Mouse (Mus musculus) MEL (cell line): ENCODE results near the gene Gpx5. TPM values are rescaled to one million over a fixed set of nuclear protein-coding genes. Genes with fewer than 3 reads are reported as not detected.

Experiments
- DNase-seq: peaks from one replicate; pipeline ENCODE4 v3.0.0; 2011; ENCODE audit warnings: low read depth, low spot score
- H3K27ac ChIP-seq: 2 replicates; pipeline ENCODE4 v1.5.1; 2012; ENCODE audit warnings: low read depth, mild to moderate bottlenecking, control low read depth, low read length, moderate library complexity; ENCODE audit not compliant: control insufficient read depth
- H3K27me3 ChIP-seq, 2 experiments: fragments of 150-350 bp in 1 of 2; sonication (generic) in 1 of 2; 2 replicates each; pipeline ENCODE4 v1.6.1; 2012; ENCODE audit warnings: low read length in 2 of 2, mild to moderate bottlenecking in 2 of 2, improper control_type of control experiment in 1 of 2, moderate library complexity in 1 of 2; ENCODE audit not compliant: insufficient read depth in 2 of 2, control insufficient read depth in 1 of 2
- H3K36me3 ChIP-seq, 2 experiments: 2 replicates each; pipeline ENCODE4 v1.6.1; 2012 to 2014; ENCODE audit warnings: low read length in 2 of 2, improper control_type of control experiment in 1 of 2, inconsistent platforms in 1 of 2, mild to moderate bottlenecking in 1 of 2; ENCODE audit not compliant: insufficient read depth in 2 of 2, control insufficient read depth in 1 of 2
- H3K4me1 ChIP-seq, 2 experiments: fragments of 150-350 bp in 1 of 2; sonication (generic) in 1 of 2; 2 replicates each; pipeline ENCODE4 v1.6.1; 2012; ENCODE audit warnings: low read length in 2 of 2, improper control_type of control experiment in 1 of 2, mild to moderate bottlenecking in 1 of 2; ENCODE audit not compliant: insufficient read depth in 2 of 2, control insufficient read depth in 1 of 2
- H3K4me3 ChIP-seq, 2 experiments: fragments of 150-350 bp in 1 of 2; sonication (generic) in 1 of 2; 2 replicates each; pipeline ENCODE4 v1.5.1; 2012; ENCODE audit warnings: low read depth in 2 of 2, low read length in 2 of 2, mild to moderate bottlenecking in 2 of 2, moderate library complexity in 2 of 2, control low read depth in 1 of 2, improper control_type of control experiment in 1 of 2; ENCODE audit not compliant: control insufficient read depth in 1 of 2, insufficient read depth in 1 of 2
- H3K79me2 ChIP-seq: 2 replicates; pipeline ENCODE4 v1.6.1; 2012; ENCODE audit warnings: mild to moderate bottlenecking, low read length, moderate library complexity; ENCODE audit not compliant: control insufficient read depth, poor library complexity, insufficient read depth
- H3K9ac ChIP-seq: 2 replicates; pipeline ENCODE4 v1.6.1; 2012; ENCODE audit warnings: low read depth, mild to moderate bottlenecking, control low read depth, low read length, moderate library complexity; ENCODE audit not compliant: control insufficient read depth, poor library complexity, severe bottlenecking
- H3K9me3 ChIP-seq: fragments of 150-350 bp; sonication (generic); replicated peaks from 2 replicates; pipeline ENCODE4 v1.6.1; 2012; ENCODE audit warnings: mild to moderate bottlenecking, low read length, improper control_type of control experiment, moderate library complexity; ENCODE audit not compliant: insufficient read depth
- BHLHE40 ChIP-seq: IDR thresholded peaks from 2 replicates; pipeline ENCODE4 v1.6.1; 2012; ENCODE audit warnings: low read depth, mild to moderate bottlenecking, inconsistent platforms, low read length, improper control_type of control experiment, borderline replicate concordance
- CHD1 ChIP-seq: IDR thresholded peaks from 2 replicates; pipeline ENCODE4 v1.6.1; 2012; ENCODE audit warnings: low read depth, mild to moderate bottlenecking, inconsistent platforms, low read length, improper control_type of control experiment
- CHD2 ChIP-seq: IDR thresholded peaks from 2 replicates; pipeline ENCODE4 v1.6.1; 2011; ENCODE audit warnings: low read length, improper control_type of control experiment
- CTCF ChIP-seq, 3 experiments: IDR thresholded peaks in 2 of 3; conservative IDR thresholded peaks in 1 of 3; 2 replicates each; pipeline ENCODE4 v1.5.1; 2011 to 2012; ENCODE audit warnings: low read length in 3 of 3, low read depth in 2 of 3, mild to moderate bottlenecking in 2 of 3, improper control_type of control experiment in 1 of 3, inconsistent platforms in 1 of 3, mixed read lengths in 1 of 3, moderate library complexity in 1 of 3; ENCODE audit not compliant: control insufficient read depth in 1 of 3, insufficient read depth in 1 of 3, poor library complexity in 1 of 3, severe bottlenecking in 1 of 3
- E2F4 ChIP-seq: IDR thresholded peaks from 2 replicates; pipeline ENCODE4 v1.6.1; 2011; ENCODE audit warnings: low read depth, low read length, improper control_type of control experiment, borderline replicate concordance
- ELF1 ChIP-seq: IDR thresholded peaks from 2 replicates; pipeline ENCODE4 v1.6.1; 2014; ENCODE audit warnings: low read depth, mild to moderate bottlenecking, inconsistent platforms, low read length, improper control_type of control experiment, moderate library complexity
- EP300 ChIP-seq, 2 experiments: IDR thresholded peaks; 2 replicates each; pipeline ENCODE4 v1.6.1; 2011; ENCODE audit warnings: improper control_type of control experiment in 2 of 2, low read length in 2 of 2, low read depth in 1 of 2, mild to moderate bottlenecking in 1 of 2
- ETS1 ChIP-seq: IDR thresholded peaks from 2 replicates; pipeline ENCODE4 v1.6.1; 2012; ENCODE audit warnings: low read depth, mild to moderate bottlenecking, inconsistent platforms, low read length, improper control_type of control experiment, moderate library complexity
- GABPA ChIP-seq: IDR thresholded peaks from 2 replicates; pipeline ENCODE4 v1.6.1; 2012; ENCODE audit warnings: low read depth, mild to moderate bottlenecking, inconsistent platforms, low read length, improper control_type of control experiment, moderate library complexity
- GATA1 ChIP-seq: IDR thresholded peaks from 2 replicates; pipeline ENCODE4 v1.6.1; 2011; ENCODE audit warnings: low read depth, low read length, improper control_type of control experiment
- JUND ChIP-seq: IDR thresholded peaks from 2 replicates; pipeline ENCODE4 v1.6.1; 2011; ENCODE audit warnings: low read depth, mild to moderate bottlenecking, improper control_type of control experiment, low read length
- KAT2A ChIP-seq: conservative IDR thresholded peaks from 2 replicates; pipeline ENCODE4 v1.6.1; 2012; ENCODE audit warnings: low read depth, low read length, improper control_type of control experiment, inconsistent platforms
- MAFK ChIP-seq: IDR thresholded peaks from 2 replicates; pipeline ENCODE4 v1.6.1; 2011; ENCODE audit warnings: low read depth, mild to moderate bottlenecking, low read length, improper control_type of control experiment, borderline replicate concordance
- MAX ChIP-seq: IDR thresholded peaks from 2 replicates; pipeline ENCODE4 v1.6.1; 2011; ENCODE audit warnings: low read length, improper control_type of control experiment
- MAZ ChIP-seq: IDR thresholded peaks from 2 replicates; pipeline ENCODE4 v1.6.1; 2012; ENCODE audit warnings: low read depth, mild to moderate bottlenecking, inconsistent platforms, low read length, improper control_type of control experiment
- MEF2A ChIP-seq: IDR thresholded peaks from 2 replicates; pipeline ENCODE4 v1.6.1; 2014; ENCODE audit warnings: low read depth, mild to moderate bottlenecking, inconsistent platforms, low read length, improper control_type of control experiment; ENCODE audit not compliant: poor library complexity, insufficient replicate concordance, severe bottlenecking; ENCODE audit errors: extremely low read depth
- MXI1 ChIP-seq: IDR thresholded peaks from 2 replicates; pipeline ENCODE4 v1.6.1; 2011; ENCODE audit warnings: mild to moderate bottlenecking, low read depth, low read length, improper control_type of control experiment
- MYB ChIP-seq: IDR thresholded peaks from 2 replicates; pipeline ENCODE4 v1.6.1; 2011; ENCODE audit warnings: mild to moderate bottlenecking, low read depth, low read length, improper control_type of control experiment
- MYC ChIP-seq: IDR thresholded peaks from 2 replicates; pipeline ENCODE4 v1.6.1; 2011; ENCODE audit warnings: low read depth, mild to moderate bottlenecking, low read length, improper control_type of control experiment, moderate library complexity
- NELFE ChIP-seq: IDR thresholded peaks from 2 replicates; pipeline ENCODE4 v1.6.1; 2011; ENCODE audit warnings: low read depth, low read length, improper control_type of control experiment
- NRF1 ChIP-seq: IDR thresholded peaks from 2 replicates; pipeline ENCODE4 v1.6.1; 2014; ENCODE audit warnings: low read depth, mild to moderate bottlenecking, inconsistent platforms, low read length, improper control_type of control experiment, moderate library complexity; ENCODE audit not compliant: poor library complexity, insufficient read depth, severe bottlenecking
- POLR2A ChIP-seq, 2 experiments: IDR thresholded peaks; 2 replicates each; pipeline ENCODE4 v1.6.1; 2011 to 2012; ENCODE audit warnings: low read length in 2 of 2, mild to moderate bottlenecking in 2 of 2, control low read depth in 1 of 2, improper control_type of control experiment in 1 of 2, low read depth in 1 of 2, moderate library complexity in 1 of 2; ENCODE audit not compliant: control insufficient read depth in 1 of 2, insufficient read depth in 1 of 2, poor library complexity in 1 of 2
- POLR2AphosphoS2 ChIP-seq: IDR thresholded peaks from 2 replicates; pipeline ENCODE4 v1.6.1; 2011; ENCODE audit warnings: low read length, improper control_type of control experiment
- POLR2AphosphoS5 ChIP-seq: IDR thresholded peaks from 2 replicates; pipeline ENCODE4 v1.6.1; 2012; ENCODE audit warnings: low read depth, borderline replicate concordance, mild to moderate bottlenecking, inconsistent platforms, low read length, moderate library complexity, mixed read lengths
- RAD21 ChIP-seq: IDR thresholded peaks from 2 replicates; pipeline ENCODE4 v1.6.1; 2011; ENCODE audit warnings: mild to moderate bottlenecking, low read depth, low read length, improper control_type of control experiment
- RCOR1 ChIP-seq: IDR thresholded peaks from 2 replicates; pipeline ENCODE4 v1.6.1; 2012; ENCODE audit warnings: low read depth, mild to moderate bottlenecking, inconsistent platforms, low read length, improper control_type of control experiment
- SIN3A ChIP-seq: IDR thresholded peaks from 2 replicates; pipeline ENCODE4 v1.6.1; 2012; ENCODE audit warnings: low read length, improper control_type of control experiment, inconsistent platforms
- SMC3 ChIP-seq: IDR thresholded peaks from 2 replicates; pipeline ENCODE4 v1.6.1; 2011; ENCODE audit warnings: low read depth, low read length, improper control_type of control experiment
- TAL1 ChIP-seq: IDR thresholded peaks from 2 replicates; pipeline ENCODE4 v1.6.1; 2012; ENCODE audit warnings: mild to moderate bottlenecking, inconsistent platforms, low read length, moderate library complexity, mixed read lengths
- TBP ChIP-seq: IDR thresholded peaks from 2 replicates; pipeline ENCODE4 v1.8.0; 2011; ENCODE audit warnings: low read depth, low read length, improper control_type of control experiment
- TCF12 ChIP-seq: IDR thresholded peaks from 2 replicates; pipeline ENCODE4 v1.6.1; 2014; ENCODE audit warnings: low read depth, mild to moderate bottlenecking, inconsistent platforms, low read length, improper control_type of control experiment, moderate library complexity
- USF1 ChIP-seq: IDR thresholded peaks from 2 replicates; pipeline ENCODE4 v1.6.1; 2014; ENCODE audit warnings: low read depth, mild to moderate bottlenecking, inconsistent platforms, low read length, improper control_type of control experiment, moderate library complexity
- USF2 ChIP-seq, 2 experiments: IDR thresholded peaks; 2 replicates each; pipeline ENCODE4 v1.6.1; 2011 to 2012; ENCODE audit warnings: improper control_type of control experiment in 2 of 2, low read length in 2 of 2, borderline replicate concordance in 1 of 2, inconsistent platforms in 1 of 2, low read depth in 1 of 2, mild to moderate bottlenecking in 1 of 2; ENCODE audit not compliant: insufficient read depth in 1 of 2
- ZC3H11A ChIP-seq: IDR thresholded peaks from 2 replicates; pipeline ENCODE4 v1.6.1; 2012; ENCODE audit warnings: low read depth, mild to moderate bottlenecking, inconsistent platforms, low read length, improper control_type of control experiment
- ZKSCAN1 ChIP-seq: IDR thresholded peaks from 2 replicates; pipeline ENCODE4 v1.6.1; 2012; ENCODE audit warnings: low read depth, mild to moderate bottlenecking, inconsistent platforms, low read length, improper control_type of control experiment, moderate library complexity
- ZMIZ1 ChIP-seq: IDR thresholded peaks from 2 replicates; pipeline ENCODE4 v1.6.1; 2012; ENCODE audit warnings: low read depth, mild to moderate bottlenecking, inconsistent platforms, low read length, improper control_type of control experiment, moderate library complexity
- ZNF384 ChIP-seq: IDR thresholded peaks from 2 replicates; pipeline ENCODE4 v1.6.1; 2012; ENCODE audit warnings: low read depth, mild to moderate bottlenecking, inconsistent platforms, low read length, improper control_type of control experiment
- polyA plus RNA-seq, 2 experiments: library from polyadenylated mRNA; stranded (reverse) in 1 of 2; unstranded in 1 of 2; fragments of >175 nt in 1 of 2; fragments of >200 nt in 1 of 2; gene quantifications; 2 replicates each; pipeline versions ENCODE4 v1.2.1 to v1.2.4; 2012; ENCODE audit warnings: low replicate concordance in 2 of 2, low read depth in 1 of 2; ENCODE audit not compliant: insufficient read length in 2 of 2, insufficient read depth in 1 of 2, missing spikeins in 1 of 2
- total RNA-seq: library from RNA; depleted of rRNA; stranded (reverse); fragments of 300-350 nt; gene quantifications from 2 replicates; pipeline ENCODE4 v1.2.3, GENCODE M21; 2012

Gpx5 gene
- total and polyA plus RNA-seq, 3 experiments: not detected

- Histone ChIP-seq H3K36me3 (peaks cover 0 to 8% of the 10 kb centered on the region in 2 experiments; a peak in 2 of 4 replicates), H3K27ac (no peak overlapping the region), H3K4me3 (peak overlapping the region; percentile 35 to 59), H3K27me3 (no peaks in the 10 kb centered on the region), H3K79me2 (no peaks in the 10 kb centered on the region), H3K4me1 (peaks cover 0 to 8% of the 10 kb centered on the region in 2 experiments; a peak in 2 of 4 replicates), H3K9ac (peak overlapping the region; percentile 21; the same call in 1 of the 2 replicates), H3K9me3 (no peaks in the 10 kb centered on the region)
- peak; percentile 82 for DNase-seq
- TF ChIP-seq MYC (no peak), CHD1 (no peak), ZC3H11A (peak; percentile 14; the same call in 1 of the 2 replicates), TAL1 (no peak), CTCF (IDR thresholded peaks at IDR 0.05 in 2 of 3, conservative IDR thresholded peaks at IDR 0.05 in 1 of 3; ENCODE audit: control insufficient read depth in 1 of 3, insufficient read depth in 1 of 3, low read depth in 2 of 3, low read length in 3 of 3, poor library complexity in 1 of 3, severe bottlenecking in 1 of 3) (peak; percentile 59 to 82 (median 79)), MAX (no peak), USF1 (no peak), RCOR1 (peak; percentile 98), TBP (peak; percentile 100), RAD21 (peak; percentile 68), MYB (no peak), GABPA (no peak), ZNF384 (no peak), USF2 (IDR thresholded peaks at IDR 0.05; ENCODE audit: borderline replicate concordance in 1 of 2, insufficient read depth in 1 of 2, low read depth in 1 of 2, low read length in 2 of 2) (no peak), ZMIZ1 (no peak), ETS1 (no peak), POLR2A (IDR thresholded peaks at IDR 0.05; ENCODE audit: control insufficient read depth in 1 of 2, insufficient read depth in 1 of 2, low read depth in 1 of 2, low read length in 2 of 2, poor library complexity in 1 of 2) (no peak), KAT2A (no peak), CHD2 (no peak), NRF1 (no peak), NELFE (no peak), JUND (no peak), MAFK (peak; percentile 96), POLR2AphosphoS2 (no peak), MXI1 (no peak), TCF12 (no peak), POLR2AphosphoS5 (no peak), SMC3 (peak; percentile 51), MAZ (no peak), GATA1 (peak; percentile 29; the same call in 1 of the 2 replicates), SIN3A (no peak), E2F4 (0 out of 2 replicates have a peak, but pooled peaks have one; percentile 56), EP300 (IDR thresholded peaks at IDR 0.05; ENCODE audit: low read depth in 1 of 2, low read length in 2 of 2) (peak in 1 of 2 experiments; percentile 45; a peak in 1 of 4 replicates), MEF2A (no peak), ELF1 (0 out of 2 replicates have a peak, but pooled peaks have one; percentile 3), ZKSCAN1 (no peak), BHLHE40 (no peak)
Observed at GRCm38 (mm10) chr13:21326657-21327211, 34.2 kb upstream of the Gpx5 start.
